Comparison of ENCODE assay signal across 23 mouse cellular contexts in the genomic region with DNA sequence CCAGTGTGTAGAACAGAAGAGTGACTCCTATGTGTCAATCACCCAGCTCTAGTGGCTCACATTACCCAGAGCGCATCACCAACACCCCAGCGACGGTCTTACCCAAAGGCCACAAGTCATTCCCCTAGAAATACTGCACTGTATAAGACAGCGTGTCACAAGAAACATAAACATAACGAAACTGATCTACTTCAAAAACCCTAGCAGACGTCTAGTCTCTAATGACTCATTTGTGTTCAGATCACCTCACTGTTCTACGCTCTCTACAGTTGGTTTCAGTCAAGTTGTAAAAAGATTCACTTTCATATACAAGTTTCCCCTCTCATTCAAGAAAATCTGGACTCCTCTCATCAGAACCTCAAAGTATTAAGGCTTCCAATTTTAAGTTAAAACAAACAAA. TPM values are rescaled to one million over a fixed set of nuclear protein-coding genes. Genes with fewer than 3 reads are reported as not detected.
DNase-seq lines count a peak whose midpoint lies in the region; ATAC-seq lines count a peak whose summit lies in the region.
"Had no signal": no experiment of that assay in that cellular context is flagged by ENCODE, and none has a peak within 500 bp of the region (broad histone marks: within the 10 kb centered on the region; RNA-seq: fewer than 3 reads in every experiment).

No protein-coding gene starts in this region.

- no peak overlapping the region for H3K27ac ChIP-seq in neural tube, embryonic 15.5 days (replicated peaks)
- H3K27ac ChIP-seq: embryonic facial prominence, embryonic 10.5 days; embryonic facial prominence, embryonic 12.5 days; forebrain, embryonic 12.5 days had no signal

- H3K36me3 ChIP-seq in neural tube, embryonic 15.5 days: peaks cover 21% of the 10 kb centered on the region; the same call in 1 of the 2 replicates

- H3K4me2 ChIP-seq in neural tube, embryonic 15.5 days: no peak overlapping the region
- H3K4me2 ChIP-seq: embryonic facial prominence, embryonic 12.5 days; forebrain, embryonic 12.5 days had no signal

- 89% methylated on average over 7 of the region's 7 CpGs for WGBS in neural tube, embryonic 15.5 days

- peak; percentile 25 for ATAC-seq in CD4-positive, CD25-positive, alpha-beta regulatory T cell, adult 4 months
- ATAC-seq in activated CD4-positive, CD25-positive, alpha-beta regulatory T cell, adult 4 months: peak; percentile 42
- no peak for ATAC-seq in neural tube, embryonic 15.5 days (ENCODE audit: low FRiP score)
- ATAC-seq: forebrain, embryonic 14.5 days; forebrain, embryonic 16.5 days; Patski had no signal

- peaks cover 4% of the 10 kb centered on the region; the same call in 1 of the 2 replicates for H3K27me3 ChIP-seq in neural tube, embryonic 15.5 days (replicated peaks)
- H3K27me3 ChIP-seq: embryonic facial prominence, embryonic 12.5 days; Patski had no signal

- DNase-seq in 416B (ENCODE audit: low read depth): peak; percentile 22
- peak; percentile 49 for DNase-seq in CD4-positive helper T cell, adult 2 months (ENCODE audit: low read depth, low spot score)
- DNase-seq in kidney, adult 11 months: no peak
- DNase-seq in urinary bladder, adult 18-20 months (ENCODE audit: low spot score in 2 of 2): no peak
- no peak for DNase-seq in adrenal gland, adult 2 months
- DNase-seq: adrenal gland, adult 8-10 months; adrenal gland, postnatal 14 days; adrenal gland, postnatal 36 days; B cell, adult 2 months; cerebellum, adult 11-12 months; cerebellum, adult 2 months; cerebellum, postnatal 10 days; cerebellum, postnatal 25 days had no signal

- H3K9me3 ChIP-seq in neural tube, embryonic 15.5 days (replicated peaks): no peaks in the 10 kb centered on the region
- H3K9me3 ChIP-seq: embryonic facial prominence, embryonic 10.5 days; embryonic facial prominence, embryonic 12.5 days; forebrain, embryonic 12.5 days; G1E had no signal

- H3K9ac ChIP-seq in neural tube, embryonic 15.5 days (replicated peaks): no peak overlapping the region
- H3K9ac ChIP-seq: embryonic facial prominence, embryonic 12.5 days; forebrain, embryonic 12.5 days had no signal

- no peak overlapping the region for H3K4me3 ChIP-seq in neural tube, embryonic 15.5 days (replicated peaks)
- H3K4me3 ChIP-seq: embryonic facial prominence, embryonic 10.5 days; embryonic facial prominence, embryonic 12.5 days; forebrain, embryonic 12.5 days had no signal

- H3K4me1 ChIP-seq in neural tube, embryonic 15.5 days: peaks cover 23% of the 10 kb centered on the region

RNA-seq across cellular contexts. Expression of a gene that starts 3.3 kb away (rescaled TPM):
- 10 to 100 TPM; 94.7 to 96.2 TPM for polyA plus RNA-seq in CD4-positive, CD25-positive, alpha-beta regulatory T cell, adult 4 months (2017; shearing (Covaris generic))
- polyA plus RNA-seq in activated CD4-positive, CD25-positive, alpha-beta regulatory T cell, adult 4 months (2017; shearing (Covaris generic)): 100 to 1,000 TPM; 100 to 103 TPM
- total RNA-seq in adrenal gland, adult 2 months (2021): 100 to 1,000 TPM in 1 of 2 experiments, 10 to 100 TPM in 1; 85.9 to 132 TPM
- polyA plus RNA-seq in adrenal gland, adult 2 months (2012; rRNA removed): 3.2 and 3.7 TPM in 2 replicates
- 116 and 123 TPM in 2 replicates for polyA plus RNA-seq in neural tube, embryonic 15.5 days (2015; fragmentation: Nextera tagmentation; extraction: Ambion mirVana)

RNA-seq across cellular contexts. Expression of a gene that starts 13.2 kb away (rescaled TPM):
- 10 to 100 TPM in 1 of 2 experiments, 1 to 10 TPM in 1; 7.4 to 10.1 TPM for polyA plus RNA-seq in CD4-positive, CD25-positive, alpha-beta regulatory T cell, adult 4 months (2017; shearing (Covaris generic))
- 10 to 100 TPM; 12.0 to 12.6 TPM for polyA plus RNA-seq in activated CD4-positive, CD25-positive, alpha-beta regulatory T cell, adult 4 months (2017; shearing (Covaris generic))
- 10 to 100 TPM; 46.7 to 50.5 TPM for total RNA-seq in adrenal gland, adult 2 months (2021)
- polyA plus RNA-seq in adrenal gland, adult 2 months (2012; rRNA removed): 16.4 and 16.9 TPM in 2 replicates
- polyA plus RNA-seq in neural tube, embryonic 15.5 days (2015; fragmentation: Nextera tagmentation; extraction: Ambion mirVana): 20.2 and 20.7 TPM in 2 replicates

RNA-seq across cellular contexts. Expression of a gene that starts 30.5 kb away (rescaled TPM):
- 10 to 100 TPM; 63.4 to 68.6 TPM for polyA plus RNA-seq in CD4-positive, CD25-positive, alpha-beta regulatory T cell, adult 4 months (2017; shearing (Covaris generic))
- polyA plus RNA-seq in activated CD4-positive, CD25-positive, alpha-beta regulatory T cell, adult 4 months (2017; shearing (Covaris generic)): 10 to 100 TPM; 77.8 to 80.2 TPM
- 100 to 1,000 TPM; 116 to 121 TPM for total RNA-seq in adrenal gland, adult 2 months (2021)
- 163 and 178 TPM in 2 replicates for polyA plus RNA-seq in adrenal gland, adult 2 months (2012; rRNA removed)
- 200 and 204 TPM in 2 replicates for polyA plus RNA-seq in neural tube, embryonic 15.5 days (2015; fragmentation: Nextera tagmentation; extraction: Ambion mirVana)

RNA-seq across cellular contexts. Expression of a gene that starts 58.4 kb away (rescaled TPM):
- 10 to 100 TPM in 1 of 2 experiments, 1 to 10 TPM in 1; 6.0 to 11.7 TPM for polyA plus RNA-seq in CD4-positive, CD25-positive, alpha-beta regulatory T cell, adult 4 months (2017; shearing (Covaris generic))
- polyA plus RNA-seq in activated CD4-positive, CD25-positive, alpha-beta regulatory T cell, adult 4 months (2017; shearing (Covaris generic)): 10 to 100 TPM; 24.3 to 29.3 TPM
- total RNA-seq in adrenal gland, adult 2 months (2021): 1 to 10 TPM; 1.2 to 2.1 TPM
- 0.20 TPM in 1 of 2 replicates, not detected in the other for polyA plus RNA-seq in adrenal gland, adult 2 months (2012; rRNA removed)
- polyA plus RNA-seq in neural tube, embryonic 15.5 days (2015; fragmentation: Nextera tagmentation; extraction: Ambion mirVana): 9.1 and 15.0 TPM in 2 replicates

Comparison
In these comparisons a context has a peak if more than half of its experiments do, and no peak if none do; other contexts are left out.
1. DNase-seq: peak in 416B (single experiment) and CD4-positive helper T cell, adult 2 months (single experiment); none in kidney, adult 11 months (single experiment), urinary bladder, adult 18-20 months (0 of 2) and adrenal gland, adult 2 months (single experiment).
2. RNA of a gene that starts 3.3 kb away (polyA plus RNA-seq): 116 to 123 TPM in neural tube, embryonic 15.5 days, 100 to 103 TPM in activated CD4-positive, CD25-positive, alpha-beta regulatory T cell, adult 4 months and 94.7 to 96.2 TPM in CD4-positive, CD25-positive, alpha-beta regulatory T cell, adult 4 months; 3.2 to 3.7 TPM in adrenal gland, adult 2 months; every median in the first group is over 10 times any median in the second.